Mouse (Mus musculus): ENCODE data around the gene Wdr25.

The Wdr25 gene

GRCm38 (mm10) chr12:108896006-108896405 lies 2.6 kb downstream of the Wdr25 start:
- DNase-seq = no peak

GRCm38 (mm10) chr12:108901346-108901745 lies 7.9 kb downstream of the Wdr25 start:
- DNase-seq = no peak

DNA sequence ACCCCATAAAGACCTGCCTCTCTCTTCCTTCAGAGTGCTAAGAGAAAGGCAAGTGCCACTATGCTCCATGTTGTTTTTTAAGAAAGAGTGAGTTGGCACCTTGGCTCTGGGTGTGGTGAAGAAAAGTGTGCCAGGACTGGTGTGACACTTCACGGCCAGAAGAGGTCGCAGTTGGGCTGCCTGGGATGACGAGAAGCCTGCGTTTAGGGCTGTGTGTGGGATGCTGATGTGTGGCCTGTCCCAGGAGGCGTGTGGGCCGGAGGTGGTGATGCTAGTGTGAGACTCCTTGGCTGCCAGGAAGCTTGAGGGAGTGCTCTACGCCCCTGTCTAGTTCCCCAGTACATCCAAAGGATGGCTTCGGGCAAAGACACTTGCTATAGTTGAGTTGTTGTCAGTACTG lies 9.5 kb downstream of the Wdr25 start:
- peak; percentile 46 to 52 for DNase-seq

DNA sequence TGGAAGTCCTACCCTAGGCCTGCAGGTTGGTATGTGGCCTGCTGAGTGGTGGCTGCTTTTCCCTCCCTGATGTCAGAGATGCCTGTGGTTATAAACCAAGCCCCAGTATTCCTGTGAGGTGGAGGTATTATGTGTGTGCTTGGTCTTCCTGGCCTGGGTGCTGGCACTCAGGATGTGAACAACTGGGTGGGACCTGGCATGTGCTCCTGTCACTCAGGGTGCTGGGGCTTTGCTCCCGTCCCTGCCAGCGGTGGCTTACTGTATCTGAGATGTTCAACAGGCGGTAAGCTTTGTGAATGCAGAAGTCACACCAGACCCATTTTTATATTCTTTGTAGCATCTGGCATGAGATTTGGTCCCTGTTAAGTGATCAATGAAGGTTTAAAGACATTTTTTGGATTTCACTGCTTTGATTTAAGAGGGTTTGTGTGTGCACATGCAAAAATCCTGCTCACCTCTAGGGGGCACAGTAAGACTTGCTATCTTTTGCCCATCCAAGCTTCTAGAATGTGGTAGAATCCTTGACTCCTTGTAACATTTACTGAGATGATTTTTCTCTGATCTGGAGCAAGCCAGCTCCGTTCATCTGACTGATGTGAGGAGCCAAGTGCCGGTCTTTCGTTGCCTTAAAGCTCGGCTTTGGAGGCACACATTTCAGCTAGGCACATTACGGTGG lies 10.3 kb downstream of the Wdr25 start:
- peak in 1 of 2 experiments; percentile 30 for DNase-seq

GRCm38 (mm10) chr12:108904276-108904653 lies 10.8 kb downstream of the Wdr25 start:
- no peak for DNase-seq

DNA sequence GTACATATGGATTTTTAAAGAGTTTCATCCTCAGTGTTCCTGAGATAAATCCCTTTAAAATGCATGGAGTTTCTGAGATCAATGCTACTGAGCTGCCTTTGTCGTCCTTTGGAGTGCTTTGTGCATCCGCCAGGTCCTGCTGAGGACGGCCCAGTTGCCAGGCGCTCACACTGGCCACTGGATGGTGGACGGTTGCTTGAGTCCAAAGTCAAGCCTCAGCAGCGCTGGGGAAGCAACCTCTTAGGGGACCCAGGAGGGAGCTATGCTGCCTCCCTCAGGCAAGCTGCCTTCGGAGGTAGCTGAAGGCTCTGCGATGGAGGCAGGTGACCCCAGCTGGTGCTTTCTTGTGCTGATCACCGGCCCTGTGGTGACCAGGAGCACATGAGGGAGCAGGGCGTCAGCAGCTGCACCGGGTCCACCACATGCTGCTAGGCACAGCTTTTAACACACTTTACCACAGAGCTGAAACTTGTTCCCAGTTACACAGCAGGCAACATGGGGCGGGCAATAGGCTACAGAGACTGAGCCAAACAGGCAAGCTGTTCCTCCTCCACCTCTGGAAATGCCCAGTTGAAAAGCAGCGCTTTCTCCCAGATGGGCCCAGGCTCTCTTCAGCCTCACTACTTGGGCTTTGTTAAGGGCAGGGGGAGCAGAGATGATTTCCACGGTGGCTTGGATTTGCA lies 12.3 kb downstream of the Wdr25 start:
- no peak for DNase-seq

GRCm38 (mm10) chr12:108906398-108906797 lies 13.0 kb downstream of the Wdr25 start:
- DNase-seq = no peak

DNA sequence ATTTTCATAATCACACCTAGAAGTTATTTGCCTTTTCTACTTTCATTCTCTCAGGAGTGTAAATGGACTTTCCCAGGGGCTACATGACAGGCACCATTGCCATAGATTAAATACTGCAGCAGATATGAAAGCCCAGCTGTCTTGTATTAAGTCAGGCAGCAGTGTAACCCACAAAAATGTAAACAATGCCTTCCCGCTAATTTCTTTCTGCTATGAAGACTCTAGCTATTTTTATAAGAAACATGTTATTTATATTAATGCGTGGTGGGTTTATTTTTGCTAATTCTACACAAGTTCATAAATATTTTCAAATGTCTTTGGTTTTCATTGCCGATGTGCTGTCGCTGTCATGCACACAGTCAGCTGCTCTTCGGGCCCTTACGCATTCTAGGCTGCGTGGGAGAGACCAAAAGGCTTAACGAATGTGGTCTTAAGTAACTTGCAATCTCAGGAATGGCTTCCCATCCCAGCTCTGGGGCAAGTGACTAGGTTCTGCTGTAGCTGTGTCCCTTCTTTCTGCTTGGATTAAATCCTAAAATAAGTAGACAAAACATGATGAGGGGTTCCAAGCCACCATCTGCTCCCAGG lies 16.5 kb downstream of the Wdr25 start:
- no peak for DNase-seq

GRCm38 (mm10) chr12:108912442-108912841 lies 19.0 kb downstream of the Wdr25 start:
- DNase-seq = peak in 1 of 2 experiments; percentile 42

- no peak for DNase-seq
Observed at GRCm38 (mm10) chr12:108914198-108914597, 20.8 kb downstream of the Wdr25 start.

DNA sequence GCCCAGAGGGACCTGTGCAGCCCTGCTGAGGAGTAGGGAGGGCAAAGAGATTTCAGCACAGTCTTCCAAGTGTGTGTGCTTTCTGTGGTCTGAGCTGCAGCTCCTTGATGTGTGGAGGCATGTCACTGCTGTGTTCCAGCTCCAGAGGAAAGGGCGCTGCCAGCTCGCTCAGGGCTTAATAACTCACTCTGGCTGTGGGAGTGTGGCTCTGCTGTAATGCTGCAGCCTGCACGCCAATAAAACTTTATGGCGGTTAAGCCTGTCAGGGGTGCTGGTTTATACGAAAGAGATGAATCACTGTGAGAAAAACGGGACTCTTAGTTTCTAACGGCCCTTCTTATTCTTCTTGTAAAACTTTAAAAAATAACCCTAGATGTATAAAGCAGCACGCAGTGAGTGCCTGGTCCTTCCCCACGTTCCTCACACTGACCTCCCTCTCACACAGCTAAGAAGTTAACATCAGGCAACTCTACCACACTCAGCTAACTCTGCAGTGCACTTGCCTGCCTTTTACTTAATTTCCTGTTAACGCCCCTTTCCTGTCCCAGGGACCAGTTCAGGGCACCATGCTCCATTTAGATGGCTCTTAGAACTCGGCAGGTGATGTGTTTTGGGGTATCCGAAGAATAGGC lies 21.4 kb downstream of the Wdr25 start:
- no peak for DNase-seq

DNA sequence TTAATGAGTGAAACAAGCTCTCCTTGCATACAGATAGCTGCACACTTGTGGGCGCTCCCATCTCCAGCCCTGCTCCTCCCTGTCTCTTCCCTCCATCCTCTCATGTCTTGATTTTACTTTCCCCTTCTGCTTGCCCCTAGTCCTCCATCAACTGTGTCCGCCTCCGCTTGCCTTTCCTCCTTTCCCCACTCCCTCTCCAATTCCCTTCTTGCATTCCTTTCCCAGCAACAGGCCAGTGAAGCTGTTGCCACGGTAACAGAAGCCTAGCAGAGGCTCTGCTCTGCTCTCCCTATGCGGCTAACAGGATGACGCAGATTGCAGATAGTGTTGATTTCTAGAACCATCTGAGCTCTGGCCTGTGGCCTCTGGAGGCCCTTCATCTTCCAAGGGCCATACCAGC lies 22.5 kb downstream of the Wdr25 start:
- no peak for DNase-seq

DNA sequence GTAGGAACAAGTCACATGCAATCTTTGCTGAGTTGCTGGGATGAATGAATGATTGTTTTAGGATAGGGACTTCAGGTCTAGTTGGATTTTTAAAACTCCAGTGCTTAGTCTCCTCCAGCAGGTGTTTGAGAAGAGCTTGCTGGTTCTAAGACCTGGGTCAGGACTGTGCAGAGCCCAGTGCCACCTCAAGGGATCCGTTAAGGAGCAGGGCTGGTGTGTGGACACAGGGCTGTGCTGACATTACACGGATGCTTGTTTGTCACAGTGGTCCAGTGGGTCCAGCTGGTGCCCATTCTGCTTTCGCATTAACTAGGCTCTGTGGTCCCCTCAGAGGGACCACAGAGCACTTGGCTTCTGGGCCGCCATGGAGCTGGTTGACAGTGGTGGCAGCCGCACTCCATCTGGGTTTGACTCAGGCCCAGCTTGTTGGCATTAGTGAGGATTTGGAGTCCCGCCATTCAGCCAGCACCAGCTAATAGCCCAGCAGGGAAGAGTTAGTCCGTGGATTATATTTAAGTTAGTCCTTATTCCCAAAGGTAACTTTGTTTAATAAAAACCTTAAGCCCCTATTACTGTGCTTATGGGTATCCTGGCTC lies 23.1 kb downstream of the Wdr25 start:
- DNase-seq = no peak

DNA sequence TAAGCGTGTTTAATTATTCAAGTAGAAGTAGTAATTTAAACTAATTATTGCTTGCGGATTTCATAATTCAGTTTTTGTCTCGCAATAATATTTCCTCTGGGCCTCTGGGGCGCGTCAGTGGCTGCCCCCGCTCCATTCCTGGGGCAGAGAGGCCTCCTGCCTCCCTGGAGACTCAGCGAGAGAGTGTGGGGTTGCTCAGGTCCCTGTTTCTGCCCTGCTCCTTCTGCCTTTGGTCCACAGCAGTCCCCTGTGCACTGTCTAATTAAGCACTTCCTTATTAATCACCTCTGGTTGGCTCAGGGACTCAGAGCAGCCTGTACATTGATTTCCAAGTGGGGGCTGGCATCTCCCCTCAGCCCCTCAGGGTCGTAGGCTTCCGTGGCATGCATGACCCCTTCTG lies 24.1 kb downstream of the Wdr25 start:
- no peak for DNase-seq

DNA sequence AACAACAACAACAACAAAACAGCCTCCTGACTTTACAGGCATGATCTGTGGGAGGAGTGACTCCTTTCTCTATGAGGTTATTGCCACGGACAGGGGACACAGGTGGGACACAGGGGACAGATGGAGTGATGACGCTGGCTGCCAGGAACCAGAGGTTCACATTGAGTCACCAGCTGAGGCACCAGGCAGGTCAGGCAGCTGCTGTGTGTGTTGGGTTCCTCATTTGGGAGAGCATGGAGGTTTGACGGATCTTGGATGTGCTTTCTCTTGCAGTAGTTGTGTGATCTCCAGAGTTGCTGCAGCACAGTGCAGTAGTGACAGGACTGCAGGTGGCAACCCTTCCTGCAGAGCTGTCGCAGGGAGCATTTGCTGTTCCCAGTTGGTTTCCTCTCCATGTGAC lies 25.3 kb downstream of the Wdr25 start:
- DNase-seq = no peak

- DNase-seq = no peak
Observed at GRCm38 (mm10) chr12:108926606-108927111, 33.2 kb downstream of the Wdr25 start.

DNA sequence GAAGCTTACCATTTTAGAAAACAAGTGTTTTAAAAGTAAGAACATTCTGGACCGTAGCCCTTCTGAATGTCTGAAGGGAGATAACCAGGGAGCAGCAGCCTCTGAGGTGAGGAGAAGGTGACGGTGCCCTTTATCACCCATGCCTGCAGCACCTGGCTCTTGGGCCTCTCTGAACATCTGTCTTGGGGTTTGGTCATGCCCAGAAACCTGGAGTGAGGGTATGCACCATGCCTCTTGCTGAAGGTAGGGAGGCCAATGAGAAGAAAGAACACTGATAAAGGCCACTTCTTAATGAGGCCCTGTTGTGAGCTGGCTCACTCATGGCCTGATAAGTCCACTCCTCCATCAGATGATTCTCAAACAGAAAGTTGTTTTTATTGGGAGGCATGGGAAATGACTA lies 34.8 kb downstream of the Wdr25 start:
- DNase-seq = no peak

DNA sequence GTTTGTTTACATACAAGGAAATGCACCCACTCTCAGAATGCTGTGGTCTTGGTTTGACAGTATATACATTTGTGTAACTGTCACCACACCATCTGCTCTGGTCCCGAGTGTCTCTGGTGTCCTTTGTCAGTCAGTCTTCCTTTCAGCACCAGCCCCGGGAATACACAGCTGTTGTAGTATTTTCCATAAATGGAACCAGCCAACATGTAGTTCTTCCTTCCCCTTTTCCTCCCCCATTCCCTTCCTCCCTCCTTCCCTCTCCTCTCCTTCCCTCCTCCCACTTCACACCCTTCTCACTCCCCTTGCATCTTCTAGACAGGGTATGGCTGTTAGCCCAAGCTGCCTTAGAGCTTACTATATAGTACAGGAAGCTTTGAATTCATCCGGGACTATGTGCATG lies 36.0 kb downstream of the Wdr25 start:
- DNase-seq = no peak

GRCm38 (mm10) chr12:108931341-108932053 lies 38.1 kb downstream of the Wdr25 start:
- no peak for DNase-seq

- no peak for DNase-seq
Observed at GRCm38 (mm10) chr12:108932113-108932512, 38.7 kb downstream of the Wdr25 start.

DNA sequence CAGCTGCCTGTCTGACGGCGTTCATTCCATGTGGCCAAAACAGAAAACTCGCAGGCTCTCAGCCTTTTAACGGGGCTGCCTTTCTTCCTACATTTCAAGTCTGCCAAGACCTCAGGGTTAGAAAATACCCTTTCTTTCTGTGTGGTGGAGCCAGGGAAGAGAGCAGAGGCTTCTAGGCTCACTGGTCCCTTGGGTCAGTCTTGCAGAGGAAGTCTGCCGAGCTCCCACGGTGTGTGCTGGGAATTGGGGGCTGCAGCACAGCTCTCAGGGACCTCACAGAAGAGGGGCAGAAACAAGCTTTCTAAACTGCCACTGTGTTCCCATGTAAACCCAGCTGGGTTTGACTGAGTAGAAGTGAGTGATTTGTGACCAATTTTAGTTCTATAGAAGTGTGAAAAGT lies 40.8 kb downstream of the Wdr25 start:
- DNase-seq = no peak

DNA sequence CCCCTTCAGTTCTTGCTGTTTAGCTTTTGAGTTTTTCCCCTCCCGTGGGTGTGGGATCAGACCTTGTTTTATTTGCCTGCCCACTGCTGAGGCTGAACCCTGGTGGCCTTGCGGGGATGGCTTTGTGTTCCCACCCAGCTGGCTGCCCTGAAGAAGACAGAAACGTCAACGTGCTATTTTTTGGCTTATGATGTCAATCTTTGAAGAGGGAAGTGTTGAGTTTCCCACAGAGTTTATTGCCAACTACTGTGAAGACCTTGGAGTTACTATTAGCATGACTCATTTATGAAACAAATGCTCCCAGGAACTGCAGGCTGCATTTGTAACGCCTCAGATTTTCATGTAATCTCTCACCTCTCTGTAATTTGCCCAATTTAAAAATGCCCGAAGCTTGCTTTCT lies 43.4 kb downstream of the Wdr25 start:
- no peak for DNase-seq

DNA sequence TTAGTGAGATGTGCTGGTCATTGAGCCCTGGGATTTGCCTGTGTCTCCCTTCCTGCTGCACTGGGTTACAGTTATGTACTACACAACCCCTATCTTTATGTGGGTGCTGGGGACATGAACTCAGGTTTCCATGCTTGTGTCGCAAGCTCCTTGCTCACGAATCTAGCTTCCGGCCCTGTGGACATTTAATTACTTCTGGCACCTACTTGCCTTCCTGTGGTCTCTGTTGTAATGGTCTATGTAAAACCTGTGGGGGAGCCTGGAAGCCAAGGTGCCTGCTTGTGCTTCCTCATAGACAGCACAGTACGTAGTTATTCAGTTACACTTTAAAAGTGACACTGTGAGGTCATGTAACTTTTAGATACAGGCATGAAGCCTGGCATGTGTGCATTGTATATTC lies 44.1 kb downstream of the Wdr25 start:
- no peak for DNase-seq
